Mouse (Mus musculus) kidney, postnatal 25 days (tissue): ENCODE measurements around the gene Nt5c2.

Experiments used
- DNase-seq, 2 experiments: peaks; one replicate each; pipeline ENCODE4 v3.0.0; 2021; ENCODE audit warnings: mixed read lengths in 2 of 2

The Nt5c2 gene

DNA sequence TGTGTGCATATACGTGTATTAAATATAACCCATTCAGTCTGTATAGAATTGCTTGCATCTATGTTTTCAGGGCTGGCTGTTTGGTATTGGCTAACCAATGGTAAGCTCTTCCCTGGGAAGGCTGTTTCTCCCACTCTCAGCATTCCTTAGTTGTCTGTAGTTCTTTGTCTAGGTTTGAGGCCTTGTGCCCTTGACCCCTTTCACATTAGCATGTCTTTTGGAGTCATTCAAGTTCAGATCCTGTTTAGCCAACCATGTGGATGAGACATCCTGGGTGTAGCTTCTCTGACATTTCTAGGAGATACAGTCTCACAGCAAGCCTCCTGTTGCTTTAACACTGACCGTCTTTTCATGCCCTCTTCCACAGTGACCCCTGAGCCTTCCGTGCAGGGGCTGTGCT, 178.9 kb downstream of the Nt5c2 start:
- no peak for DNase-seq

DNA sequence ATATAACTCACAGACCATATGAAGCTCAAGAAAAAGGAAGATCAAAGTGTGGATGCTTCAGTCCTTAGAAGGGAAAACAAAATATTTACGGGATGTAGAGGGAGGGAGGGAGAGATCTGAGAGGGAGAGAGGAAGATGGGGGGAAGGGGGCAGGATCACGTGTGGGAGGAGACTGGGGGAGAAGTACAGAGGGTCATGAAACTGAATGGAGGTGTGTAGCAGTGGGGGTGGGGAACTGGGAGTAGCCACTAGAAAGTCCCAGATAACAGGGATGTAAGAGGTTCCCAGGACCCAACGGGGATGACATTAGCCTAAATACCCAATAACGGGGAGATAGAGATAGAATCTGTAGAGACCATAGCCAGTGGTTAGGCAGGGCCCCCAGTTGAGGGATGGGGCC, 179.6 kb downstream of the Nt5c2 start:
- no peak for DNase-seq

DNA sequence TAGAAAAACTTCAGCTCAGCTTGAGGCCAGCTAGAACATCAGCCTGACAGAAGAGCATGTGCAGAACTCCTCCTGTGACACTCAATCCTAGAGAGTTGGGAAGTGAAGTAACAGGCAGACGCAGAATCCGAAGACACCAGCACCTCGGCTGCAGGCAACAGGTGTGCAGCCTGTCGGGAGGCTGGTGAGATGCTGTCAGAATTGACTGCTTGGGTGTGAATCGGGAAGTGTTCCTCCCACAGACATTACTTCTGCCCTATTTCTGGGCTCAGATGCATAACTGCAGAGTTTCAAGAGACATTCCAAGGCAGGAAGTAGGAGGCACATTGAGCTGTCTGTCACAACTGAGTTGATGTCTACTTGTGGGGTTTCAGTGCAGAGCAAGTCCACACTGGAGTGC, 180.7 kb downstream of the Nt5c2 start:
- no peak for DNase-seq
